ENCODE assay signal across 8 mouse cellular contexts in the genomic region with DNA sequence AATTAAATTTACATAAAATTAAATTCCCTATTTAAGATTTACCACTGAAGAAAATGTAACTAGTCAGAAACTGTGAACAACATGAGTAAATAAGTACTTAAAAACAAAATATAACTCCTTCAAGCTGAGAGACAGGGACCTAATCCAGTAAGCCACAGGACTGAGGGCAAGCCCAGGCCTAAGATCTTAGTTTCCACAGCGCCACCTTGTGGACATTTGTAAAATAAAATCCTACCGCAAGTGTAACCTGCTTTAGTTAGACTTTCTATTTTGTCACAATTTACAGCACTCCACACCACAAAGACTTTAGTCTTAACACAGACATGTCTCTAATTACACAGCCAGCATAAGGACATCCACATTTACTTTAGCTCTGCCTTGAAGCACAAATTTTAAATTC. TPM values are rescaled to one million over a fixed set of nuclear protein-coding genes. Genes with fewer than 3 reads are reported as not detected.
A peak's percentile ranks its signal among the peaks of the same experiment; 100 is the strongest.
DNase-seq lines count a peak whose midpoint lies in the region; ATAC-seq and TF ChIP-seq lines count a peak whose summit lies in the region.

No protein-coding gene starts in this region.

- H3K9me3 ChIP-seq in hindbrain, embryonic 10.5 days = no peaks in the 10 kb centered on the region
- no peaks in the 10 kb centered on the region for H3K9me3 ChIP-seq in hindbrain, embryonic 12.5 days (replicated peaks)
- H3K9me3 ChIP-seq in midbrain, embryonic 10.5 days (replicated peaks) = no peaks in the 10 kb centered on the region

- H3K27ac ChIP-seq in hindbrain, embryonic 10.5 days = no peak overlapping the region
- no peak overlapping the region for H3K27ac ChIP-seq in hindbrain, embryonic 12.5 days
- H3K27ac ChIP-seq in embryonic fibroblast, embryonic 13.5 days (ENCODE audit: insufficient read depth, low read length) = no peak overlapping the region
- no peak overlapping the region for H3K27ac ChIP-seq in midbrain, embryonic 10.5 days (replicated peaks)

- no peak for TF ChIP-seq POLR2A in embryonic fibroblast, embryonic 13.5 days (IDR thresholded peaks at IDR 0.05; ENCODE audit: low read depth, low read length)

- H3K4me1 ChIP-seq in hindbrain, embryonic 10.5 days (replicated peaks) = no peaks in the 10 kb centered on the region; the same call in 1 of the 2 replicates
- H3K4me1 ChIP-seq in hindbrain, embryonic 12.5 days = no peaks in the 10 kb centered on the region
- no peaks in the 10 kb centered on the region for H3K4me1 ChIP-seq in embryonic fibroblast, embryonic 13.5 days (ENCODE audit: control insufficient read depth, insufficient read depth, low read length)
- H3K4me1 ChIP-seq in midbrain, embryonic 10.5 days = no peaks in the 10 kb centered on the region

- peak; percentile 26; the same call in 1 of the 2 replicates for TF ChIP-seq CTCF in embryonic fibroblast, embryonic 13.5 days (IDR thresholded peaks at IDR 0.05; ENCODE audit: borderline replicate concordance, insufficient read depth, low read length)

- H3K4me3 ChIP-seq in hindbrain, embryonic 10.5 days = no peak overlapping the region
- no peak overlapping the region for H3K4me3 ChIP-seq in hindbrain, embryonic 12.5 days
- no peak overlapping the region for H3K4me3 ChIP-seq in embryonic fibroblast, embryonic 13.5 days (ENCODE audit: insufficient read depth, low read length)
- H3K4me3 ChIP-seq in midbrain, embryonic 10.5 days = no peak overlapping the region

- no peaks in the 10 kb centered on the region for H3K27me3 ChIP-seq in hindbrain, embryonic 10.5 days (ENCODE audit: insufficient read depth, poor library complexity, severe bottlenecking)
- no peaks in the 10 kb centered on the region for H3K27me3 ChIP-seq in hindbrain, embryonic 12.5 days
- no peaks in the 10 kb centered on the region for H3K27me3 ChIP-seq in midbrain, embryonic 10.5 days (ENCODE audit: low read depth, poor library complexity, severe bottlenecking)

- no peak overlapping the region for H3K4me2 ChIP-seq in hindbrain, embryonic 12.5 days (replicated peaks)

- ATAC-seq in hindbrain, embryonic 12.5 days (ENCODE audit: low FRiP score) = no peak

- 2% methylated on average over 2 of the region's 2 CpGs for WGBS in hindbrain, embryonic 10.5 days
- WGBS in hindbrain, embryonic 12.5 days = 4% methylated on average over 2 of the region's 2 CpGs
- 3% methylated on average over 2 of the region's 2 CpGs for WGBS in midbrain, embryonic 10.5 days

- H3K36me3 ChIP-seq in hindbrain, embryonic 10.5 days = peaks cover 46% of the 10 kb centered on the region
- peaks cover 34% of the 10 kb centered on the region; the same call in 1 of the 2 replicates for H3K36me3 ChIP-seq in hindbrain, embryonic 12.5 days
- peaks cover 41% of the 10 kb centered on the region for H3K36me3 ChIP-seq in midbrain, embryonic 10.5 days

- DNase-seq in hindbrain, embryonic 10.5 days (ENCODE audit: low spot score) = peak; percentile 30
- peak; percentile 14 to 46 for DNase-seq in CD8-positive naive resting alpha-beta T cell, adult 2 months (ENCODE audit: low read depth in 2 of 2, low spot score in 2 of 2)
- DNase-seq in adrenal gland, postnatal 25 days = peak; percentile 41
- peak; percentile 47 to 75 for DNase-seq in kidney, postnatal 36 days
- DNase-seq in midbrain, embryonic 10.5 days (ENCODE audit: low spot score) = peak; percentile 33
- peak; percentile 71 for DNase-seq in testis, postnatal 10 days (ENCODE audit: low spot score)

- no peak overlapping the region for H3K9ac ChIP-seq in hindbrain, embryonic 12.5 days

RNA-seq across cellular contexts. Expression of gene Rps6kc1, which starts 30.1 kb away (rescaled TPM):
- 17.4 and 18.7 TPM in 2 replicates for polyA plus RNA-seq in hindbrain, embryonic 10.5 days (2016; fragmentation: Nextera tagmentation; extraction: Ambion mirVana)
- 23.9 and 29.1 TPM in 2 replicates for polyA plus RNA-seq in hindbrain, embryonic 12.5 days (2016; fragmentation: Nextera tagmentation; extraction: Ambion mirVana)
- total RNA-seq in adrenal gland, postnatal 25 days (2021) = 24.9 and 27.1 TPM in 2 replicates
- 25.0 and 28.7 TPM in 2 replicates for polyA plus RNA-seq in embryonic fibroblast, embryonic 13.5 days (2011; ENCODE audit: insufficient read length, low read depth, missing spikeins)
- polyA plus RNA-seq in midbrain, embryonic 10.5 days (2016; fragmentation: Nextera tagmentation; extraction: Ambion mirVana) = 16.2 and 20.4 TPM in 2 replicates

RNA-seq across cellular contexts. Expression of gene Angel2, which starts 43.5 kb away (rescaled TPM):
- polyA plus RNA-seq in hindbrain, embryonic 10.5 days (2016; fragmentation: Nextera tagmentation; extraction: Ambion mirVana) = 52.9 and 53.5 TPM in 2 replicates
- 63.1 and 64.4 TPM in 2 replicates for polyA plus RNA-seq in hindbrain, embryonic 12.5 days (2016; fragmentation: Nextera tagmentation; extraction: Ambion mirVana)
- total RNA-seq in adrenal gland, postnatal 25 days (2021) = 44.3 and 56.8 TPM in 2 replicates
- polyA plus RNA-seq in embryonic fibroblast, embryonic 13.5 days (2011; ENCODE audit: insufficient read length, low read depth, missing spikeins) = 34.8 and 50.1 TPM in 2 replicates
- 55.4 and 63.0 TPM in 2 replicates for polyA plus RNA-seq in midbrain, embryonic 10.5 days (2016; fragmentation: Nextera tagmentation; extraction: Ambion mirVana)
